Mouse (Mus musculus): ENCODE data around the gene Dbf4.

Gene Dbf4

DNA sequence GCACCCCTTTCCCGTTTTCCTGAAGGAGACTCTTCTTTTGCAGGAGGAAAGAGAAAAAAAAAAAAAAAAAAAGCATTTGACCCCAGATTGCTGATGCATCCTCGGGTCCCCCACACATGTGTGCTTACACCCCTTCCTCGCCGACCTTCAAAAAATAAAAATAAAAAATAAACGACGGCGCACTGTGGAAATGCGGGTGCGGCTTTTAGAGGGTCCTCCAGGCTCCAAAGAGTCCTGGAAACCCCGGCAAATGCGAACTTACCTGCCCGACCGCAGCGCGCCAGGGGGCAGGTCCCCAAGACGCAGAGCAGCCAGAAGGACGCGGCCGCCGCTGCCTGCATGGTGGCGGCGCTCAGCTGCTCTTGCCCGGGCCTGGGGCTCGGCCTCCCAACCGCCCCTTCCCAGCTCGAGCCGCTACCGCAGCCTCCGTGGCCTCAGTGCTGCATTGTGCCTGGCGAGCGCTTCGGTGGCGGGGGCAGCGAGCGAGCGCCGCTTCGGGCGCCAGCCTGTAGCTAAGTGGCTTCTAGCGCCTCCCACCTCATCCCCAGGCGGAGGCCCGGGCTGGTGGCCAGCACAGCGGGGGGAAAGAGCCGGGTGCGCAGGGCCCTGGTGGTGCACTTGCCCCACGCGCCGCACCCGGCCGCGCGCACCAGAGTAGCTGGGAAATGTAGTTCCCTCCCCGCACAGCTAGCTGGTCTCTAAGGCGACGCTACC lies 54.7 kb downstream of the Dbf4 start, which contains the start of gene Adam22:
Gene Adam22, minus strand, starts transcription at position 547 of the 714 bp plus-strand sequence.
- DNase-seq (ENCODE audit: extremely low read depth, insufficient read length, low spot score) = no peak

- DNase-seq (ENCODE audit: extremely low read depth, insufficient read length, low spot score) = no peak
Observed at GRCm38 (mm10) chr5:8366771-8367613, 55.5 kb downstream of the Dbf4 start.

- DNase-seq (ENCODE audit: extremely low read depth, insufficient read length, low spot score) = no peak
Observed at GRCm38 (mm10) chr5:8362361-8362760, 60.2 kb downstream of the Dbf4 start.

- no peak for DNase-seq (ENCODE audit: extremely low read depth, insufficient read length, low spot score)
Observed at GRCm38 (mm10) chr5:8357677-8358076, 64.8 kb downstream of the Dbf4 start.

DNA sequence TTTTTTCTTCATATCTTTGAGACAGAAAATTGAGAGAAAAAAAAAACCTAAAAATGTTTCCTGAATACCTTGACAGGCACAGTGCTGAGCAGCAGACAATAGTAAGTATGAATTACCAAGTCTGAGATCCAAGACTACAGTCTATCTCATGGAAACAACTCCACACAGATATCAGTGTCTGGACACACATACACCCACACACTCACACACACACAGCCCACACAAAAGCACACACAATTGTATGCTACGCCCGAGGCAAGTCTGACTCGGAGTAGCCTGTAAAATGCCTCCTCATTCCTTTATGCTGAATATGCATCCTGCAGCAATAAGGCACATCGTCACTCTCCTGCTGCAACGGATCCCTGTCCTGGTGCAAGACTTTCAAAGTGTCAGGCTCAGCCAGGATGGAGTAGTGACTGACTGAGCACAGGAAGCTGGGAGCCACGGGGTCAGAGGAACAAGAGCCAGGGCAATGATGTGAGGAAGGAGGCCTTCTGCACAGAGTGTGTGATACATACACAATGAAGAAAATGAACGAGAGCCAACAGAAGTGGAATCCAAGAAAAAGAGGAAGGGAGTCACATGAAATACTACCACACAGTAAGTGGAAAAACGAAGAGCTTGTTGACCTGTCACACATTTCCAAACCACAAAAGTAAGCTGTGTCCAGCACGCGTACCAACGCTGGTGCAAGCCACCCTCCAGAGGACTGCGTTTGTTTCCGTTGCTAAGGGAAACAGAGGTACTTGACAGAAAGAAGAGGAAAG lies 65.4 kb downstream of the Dbf4 start:
- DNase-seq (ENCODE audit: extremely low read depth, insufficient read length, low spot score) = no peak

- DNase-seq (ENCODE audit: extremely low read depth, insufficient read length, low spot score) = no peak
Observed at GRCm38 (mm10) chr5:8356326-8356725, 66.2 kb downstream of the Dbf4 start.

DNA sequence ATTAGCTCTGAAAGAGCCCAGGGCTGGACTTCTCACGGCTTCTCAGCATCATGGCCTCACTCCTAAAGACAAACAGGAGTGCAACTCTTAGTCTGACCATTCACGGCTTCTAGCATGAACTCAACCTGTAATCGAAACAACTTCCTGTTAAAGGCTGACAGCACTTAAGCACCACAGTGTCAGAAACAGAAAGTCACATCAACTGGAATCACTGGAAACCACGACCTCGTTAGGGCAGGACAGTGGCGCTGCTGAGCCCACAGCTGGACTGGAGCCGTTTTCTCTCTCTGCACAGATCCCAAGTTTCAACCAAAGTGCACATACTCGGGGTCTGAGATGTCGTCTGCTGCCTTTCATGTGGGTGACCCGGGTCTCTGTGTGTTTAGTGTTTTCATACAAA lies 73.0 kb downstream of the Dbf4 start:
- no peak for DNase-seq (ENCODE audit: extremely low read depth, insufficient read length, low spot score)

Measured in 3134 (cell line).